In the genomic region with DNA sequence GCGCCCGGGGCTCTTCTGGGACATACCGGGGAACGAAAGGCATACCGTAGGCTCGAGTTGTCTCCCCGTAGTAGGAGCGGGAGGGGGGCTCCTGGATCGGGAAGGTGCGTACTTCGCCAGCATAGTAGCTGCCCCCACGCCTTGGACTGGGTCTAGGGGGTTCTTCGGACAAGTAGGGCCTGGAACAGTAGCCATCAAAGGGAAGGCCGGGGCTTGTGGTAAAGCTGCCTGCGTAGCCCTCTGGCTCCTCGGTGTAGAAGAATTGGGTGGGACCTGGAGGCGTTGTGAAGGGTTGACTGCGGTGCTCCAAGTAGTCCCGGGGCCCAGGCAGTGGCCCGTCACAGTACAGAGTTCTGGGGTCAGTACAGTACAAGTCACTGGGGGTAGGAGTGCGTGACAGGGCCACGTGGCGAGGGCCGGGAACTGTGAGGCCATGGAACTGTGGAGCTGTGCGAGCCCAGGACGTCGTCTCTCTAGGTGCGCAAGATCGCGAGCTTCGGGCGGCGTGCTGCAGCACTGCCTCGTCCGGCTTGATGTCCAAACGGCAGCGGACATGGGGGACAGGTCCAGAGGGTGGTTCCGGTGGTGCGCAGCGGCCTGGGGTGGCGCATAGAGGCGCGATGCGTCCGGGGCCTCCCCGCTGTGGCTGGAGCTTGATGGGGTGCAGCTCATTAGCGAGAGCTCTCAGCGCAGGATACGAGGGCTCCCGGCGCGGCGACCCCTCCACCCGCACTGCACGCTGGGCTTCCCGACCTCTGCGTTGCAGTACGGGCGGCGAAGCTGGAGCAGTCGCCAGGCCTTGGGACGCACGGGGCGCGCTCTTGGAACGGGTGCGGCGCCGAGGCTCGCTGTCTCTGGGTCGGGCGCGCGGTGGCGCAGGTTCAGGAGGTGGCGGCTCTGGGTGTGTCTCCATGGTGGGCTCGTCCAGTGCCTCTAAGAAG, we compare ENCODE assay signal across 9 mouse cellular contexts. TPM values are rescaled to one million over a fixed set of nuclear protein-coding genes. Genes with fewer than 3 reads are reported as not detected.
DNase-seq lines count a peak whose midpoint lies in the region; ATAC-seq and TF ChIP-seq lines count a peak whose summit lies in the region.
"Had no signal": no experiment of that assay in that cellular context is flagged by ENCODE, and none has a peak within 500 bp of the region (broad histone marks: within the 10 kb centered on the region; RNA-seq: fewer than 3 reads in every experiment).

No protein-coding gene starts in this region.

- intact Hi-C loops in gastrocnemius, adult 2 months (cut with DNase I), result no loop called here

- H3K36me3 ChIP-seq in intestine, embryonic 14.5 days (ENCODE audit: control insufficient read depth, insufficient read depth, low read length), result peaks cover 12% of the 10 kb centered on the region; the same call in 1 of the 2 replicates
- H3K36me3 ChIP-seq in small intestine, adult 2 months (ENCODE audit: control insufficient read depth, insufficient read depth, low read length), result peaks cover 3% of the 10 kb centered on the region

- peaks cover 52% of the 10 kb centered on the region for H3K4me1 ChIP-seq in intestine, embryonic 14.5 days (replicated peaks; ENCODE audit: control insufficient read depth, insufficient read depth, low read length)
- peaks cover 32% of the 10 kb centered on the region for H3K4me1 ChIP-seq in small intestine, adult 2 months (ENCODE audit: control insufficient read depth, insufficient read depth, insufficient read length, low read length)

- no peak overlapping the region for H3K9ac ChIP-seq in intestine, embryonic 14.5 days (ENCODE audit: low read length)

- TF ChIP-seq POLR2A in small intestine, adult 2 months (IDR thresholded peaks at IDR 0.05; ENCODE audit: low read depth, low read length), result no peak

- 6% methylated on average over 77 of the region's 77 CpGs for WGBS in intestine, embryonic 14.5 days
- 13% methylated on average over 77 of the region's 77 CpGs for WGBS in small intestine, adult 2 months

- H3K9me3 ChIP-seq in intestine, embryonic 14.5 days (ENCODE audit: control insufficient read depth, low read length), result no peaks in the 10 kb centered on the region

- DNase-seq in gastrocnemius, adult 2 months, result peak; percentile 39
- no peak for DNase-seq in gastrocnemius, postnatal 4 days (ENCODE audit: low spot score in 2 of 2)
- peak; percentile 22 for DNase-seq in urinary bladder, adult 2 months (ENCODE audit: low spot score)
- DNase-seq in urinary bladder, postnatal 4 days (ENCODE audit: low spot score in 2 of 2), result no peak
- peak; percentile 75 for DNase-seq in intestine, embryonic 14.5 days (ENCODE audit: low spot score)
- no peak for DNase-seq in gastrocnemius, adult 18-20 months (ENCODE audit: low spot score)
- no peak for DNase-seq in right cerebral cortex, postnatal 14 days

- no peak for ATAC-seq in intestine, embryonic 14.5 days (replicated peaks; ENCODE audit: low FRiP score, low TSS enrichment, low read depth)

- no peak overlapping the region for H3K27ac ChIP-seq in gastrocnemius, adult 2 months
- no peak overlapping the region for H3K27ac ChIP-seq in intestine, embryonic 14.5 days (ENCODE audit: low read depth)
- H3K27ac ChIP-seq in small intestine, adult 2 months (ENCODE audit: insufficient read depth, low read depth, low read length), result no peak overlapping the region

- peaks cover 50% of the 10 kb centered on the region for H3K27me3 ChIP-seq in intestine, embryonic 14.5 days (replicated peaks; ENCODE audit: control insufficient read depth, insufficient read depth, low read length)
- peaks cover 36% of the 10 kb centered on the region for H3K27me3 ChIP-seq in small intestine, adult 2 months (ENCODE audit: control insufficient read depth, insufficient read depth, low read length)
- H3K27me3 ChIP-seq: CH12.LX had no signal

- H3K4me3 ChIP-seq in gastrocnemius, adult 2 months, result peak overlapping the region; percentile 61
- H3K4me3 ChIP-seq in intestine, embryonic 14.5 days (ENCODE audit: low read depth, low read length), result peak overlapping the region; percentile 24
- H3K4me3 ChIP-seq in small intestine, adult 2 months (ENCODE audit: low read depth, low read length), result peak overlapping the region; percentile 25

- peak overlapping the region; percentile 41 for H3K4me2 ChIP-seq in intestine, embryonic 14.5 days (ENCODE audit: low read length)

- TF ChIP-seq CTCF in gastrocnemius, adult 2 months (IDR thresholded peaks at IDR 0.05), result no peak
- no peak for TF ChIP-seq CTCF in small intestine, adult 2 months (IDR thresholded peaks at IDR 0.05; ENCODE audit: extremely low read depth, insufficient read length, insufficient replicate concordance, low read depth, low read length)

RNA-seq across cellular contexts. Expression of gene Ajm1, which starts 2.5 kb away (rescaled TPM):
- not detected for total RNA-seq in gastrocnemius, adult 2 months (2021)
- total RNA-seq in gastrocnemius, postnatal 4 days (2021), result under 1 TPM; 0.07 to 0.08 TPM
- 0.47 and 0.57 TPM in 2 replicates for polyA plus RNA-seq in urinary bladder, adult 2 months (2012; rRNA removed)
- polyA plus RNA-seq in intestine, embryonic 14.5 days (2014; fragmentation: Nextera tagmentation; extraction: Ambion mirVana), result 1.8 and 2.0 TPM in 2 replicates
- 1.7 and 2.2 TPM in 2 replicates for polyA plus RNA-seq in small intestine, adult 2 months (2012; rRNA removed)
- total RNA-seq in gastrocnemius, adult 18-20 months (2021), result not detected

RNA-seq across cellular contexts. Expression of gene Phpt1, which starts 4.0 kb away (rescaled TPM):
- total RNA-seq in gastrocnemius, adult 2 months (2021), result 10 to 100 TPM; 52.7 to 64.7 TPM
- 10 to 100 TPM; 43.0 to 44.8 TPM for total RNA-seq in gastrocnemius, postnatal 4 days (2021)
- 64.2 and 75.6 TPM in 2 replicates for polyA plus RNA-seq in urinary bladder, adult 2 months (2012; rRNA removed)
- 278 and 287 TPM in 2 replicates for polyA plus RNA-seq in intestine, embryonic 14.5 days (2014; fragmentation: Nextera tagmentation; extraction: Ambion mirVana)
- polyA plus RNA-seq in small intestine, adult 2 months (2012; rRNA removed), result 15.8 and 29.7 TPM in 2 replicates
- total RNA-seq in gastrocnemius, adult 18-20 months (2021), result 10 to 100 TPM; 54.6 to 57.5 TPM

RNA-seq across cellular contexts. Expression of gene Mamdc4, which starts 4.4 kb away (rescaled TPM):
- total RNA-seq in gastrocnemius, adult 2 months (2021), result 1 to 10 TPM; 1.6 to 4.0 TPM
- 1 to 10 TPM; 2.3 to 2.5 TPM for total RNA-seq in gastrocnemius, postnatal 4 days (2021)
- polyA plus RNA-seq in urinary bladder, adult 2 months (2012; rRNA removed), result 1.3 and 1.4 TPM in 2 replicates
- polyA plus RNA-seq in intestine, embryonic 14.5 days (2014; fragmentation: Nextera tagmentation; extraction: Ambion mirVana), result 59.1 and 85.2 TPM in 2 replicates
- polyA plus RNA-seq in small intestine, adult 2 months (2012; rRNA removed), result 0.52 and 1.1 TPM in 2 replicates
- total RNA-seq in gastrocnemius, adult 18-20 months (2021), result under 1 TPM; 0.12 to 0.34 TPM

RNA-seq across cellular contexts. Expression of gene Edf1, which starts 21.4 kb away (rescaled TPM):
- total RNA-seq in gastrocnemius, adult 2 months (2021), result 100 to 1,000 TPM; 152 to 179 TPM
- total RNA-seq in gastrocnemius, postnatal 4 days (2021), result 100 to 1,000 TPM; 173 to 196 TPM
- polyA plus RNA-seq in urinary bladder, adult 2 months (2012; rRNA removed), result 222 and 224 TPM in 2 replicates
- 356 and 385 TPM in 2 replicates for polyA plus RNA-seq in intestine, embryonic 14.5 days (2014; fragmentation: Nextera tagmentation; extraction: Ambion mirVana)
- 209 and 413 TPM in 2 replicates for polyA plus RNA-seq in small intestine, adult 2 months (2012; rRNA removed)
- 100 to 1,000 TPM; 179 to 182 TPM for total RNA-seq in gastrocnemius, adult 18-20 months (2021)

RNA-seq across cellular contexts. Expression of gene Rabl6, which starts 29.3 kb away (rescaled TPM):
- 10 to 100 TPM; 85.6 to 95.2 TPM for total RNA-seq in gastrocnemius, adult 2 months (2021)
- total RNA-seq in gastrocnemius, postnatal 4 days (2021), result 10 to 100 TPM; 59.3 to 65.0 TPM
- polyA plus RNA-seq in urinary bladder, adult 2 months (2012; rRNA removed), result 66.5 and 73.8 TPM in 2 replicates
- polyA plus RNA-seq in intestine, embryonic 14.5 days (2014; fragmentation: Nextera tagmentation; extraction: Ambion mirVana), result 59.2 and 65.6 TPM in 2 replicates
- polyA plus RNA-seq in small intestine, adult 2 months (2012; rRNA removed), result 35.3 and 47.6 TPM in 2 replicates
- total RNA-seq in gastrocnemius, adult 18-20 months (2021), result 10 to 100 TPM; 75.3 to 82.5 TPM

Comparison
In these comparisons a context has a peak if more than half of its experiments do, and no peak if none do; other contexts are left out.
1. DNase-seq: peak in gastrocnemius, adult 2 months (single experiment), urinary bladder, adult 2 months (single experiment) and intestine, embryonic 14.5 days (single experiment); none in gastrocnemius, postnatal 4 days (0 of 2), urinary bladder, postnatal 4 days (0 of 2), gastrocnemius, adult 18-20 months (single experiment) and right cerebral cortex, postnatal 14 days (single experiment).
2. Peak in every context shown above with its lines, with median percentiles within 50 percentile points of each other: H3K4me3 ChIP-seq.